ENCODE assay signal across 31 mouse cellular contexts in the genomic region with DNA sequence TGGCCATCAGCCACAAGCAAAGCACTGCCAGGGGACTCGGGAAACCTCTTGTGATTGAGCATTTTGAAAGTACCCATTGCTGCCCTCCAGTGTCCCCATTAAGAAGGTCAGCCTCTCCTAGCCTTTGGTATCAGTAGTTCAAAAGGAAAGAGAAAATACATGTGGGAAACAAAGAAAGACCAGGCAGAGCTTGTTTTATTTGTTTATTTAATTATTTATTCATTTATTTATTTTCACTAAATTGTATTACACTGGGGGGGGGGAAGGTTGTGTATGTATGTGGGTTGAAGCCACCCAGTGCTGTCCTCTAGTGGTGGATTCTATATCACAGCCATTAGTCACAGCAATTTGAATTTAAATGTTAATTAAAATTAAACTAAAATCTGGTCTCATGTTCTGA. TPM values are rescaled to one million over a fixed set of nuclear protein-coding genes. Genes with fewer than 3 reads are reported as not detected.
DNase-seq lines count a peak whose midpoint lies in the region; ATAC-seq and TF ChIP-seq lines count a peak whose summit lies in the region.
"Not testable (repeated sequence)": the region's sequence is repeated elsewhere in the genome, so short reads cannot be mapped to it uniquely, and the experiment has no call there.
"Had no signal": no experiment of that assay in that cellular context is flagged by ENCODE, and none has a peak within 500 bp of the region (broad histone marks: within the 10 kb centered on the region; RNA-seq: fewer than 3 reads in every experiment).

No protein-coding gene starts in this region.

- TF ChIP-seq CTCF in heart, adult 2 months (IDR thresholded peaks at IDR 0.05), result peak; percentile 53
- peak; percentile 44 for TF ChIP-seq CTCF in liver, postnatal 0 days (IDR thresholded peaks at IDR 0.05; ENCODE audit: low read depth)

- not testable (repeated sequence) for H3K4me3 ChIP-seq in heart, adult 2 months; liver, postnatal 0 days (ENCODE audit: low read depth, low read length); midbrain, embryonic 11.5 days (ENCODE audit: low read depth, low read length)

- TF ChIP-seq POLR2A in heart, adult 2 months (IDR thresholded peaks at IDR 0.05; ENCODE audit: insufficient read depth, low read depth, low read length), result not testable (repeated sequence)

- H3K4me1 ChIP-seq in heart, adult 2 months (ENCODE audit: control insufficient read depth, insufficient read depth, low read length); liver, postnatal 0 days (ENCODE audit: insufficient read depth); midbrain, embryonic 11.5 days (ENCODE audit: control insufficient read depth, insufficient read depth, low read length): not testable (repeated sequence)

- H3K36me3 ChIP-seq in heart, adult 2 months (ENCODE audit: control insufficient read depth, insufficient read depth, low read length); liver, postnatal 0 days (replicated peaks; ENCODE audit: insufficient read depth, low read length); midbrain, embryonic 11.5 days (ENCODE audit: control insufficient read depth, insufficient read depth, low read length); splenic B cell, adult 2 months (ENCODE audit: control insufficient read depth, insufficient read depth, low read length, poor library complexity, severe bottlenecking): not testable (repeated sequence)

- not testable (repeated sequence) for H3K79me2 ChIP-seq in heart, adult 2 months (replicated peaks; ENCODE audit: control insufficient read depth, insufficient read depth, low read length)

- not testable (repeated sequence) for H3K27ac ChIP-seq in heart, adult 2 months; liver, postnatal 0 days (ENCODE audit: low read depth); midbrain, embryonic 11.5 days (ENCODE audit: low read depth, low read length)

- not testable (repeated sequence) for H3K4me2 ChIP-seq in liver, postnatal 0 days (ENCODE audit: low read depth, low read length); midbrain, embryonic 11.5 days

- intact Hi-C loops in heart, adult 2 months (cut with DNase I), result not testable (repeated sequence)

- not testable (repeated sequence) for TF ChIP-seq EP300 in heart, adult 2 months (IDR thresholded peaks at IDR 0.05; ENCODE audit: insufficient read depth, low read depth, low read length); liver, postnatal 0 days (IDR thresholded peaks at IDR 0.05; ENCODE audit: low read depth)

- DNase-seq in Muller cell, postnatal 12 days (ENCODE audit: inconsistent ontology term), result peak; percentile 56
- DNase-seq in embryo, embryonic 10.5 days (ENCODE audit: low spot score), result peak; percentile 9
- DNase-seq in heart, adult 2 months; liver, postnatal 0 days: not testable (repeated sequence)
- peak; percentile 47 for DNase-seq in kidney, adult 9 months
- peak; percentile 66 for DNase-seq in midbrain, embryonic 11.5 days (ENCODE audit: low spot score, missing footprints)
- peak; percentile 50 for DNase-seq in splenic B cell, adult 2 months (ENCODE audit: low read depth, low spot score)

- 0% methylated on average over 1 of the region's 1 CpGs for WGBS in heart, adult 2 months
- WGBS in liver, postnatal 0 days (ENCODE audit: insufficient replicate concordance), result no CpG with 5 or more reads among the region's 1 CpGs
- no CpG with 5 or more reads among the region's 1 CpGs for WGBS in midbrain, embryonic 11.5 days

- not testable (repeated sequence) for ATAC-seq in liver, postnatal 0 days; midbrain, embryonic 11.5 days (ENCODE audit: low FRiP score)

- H3K27me3 ChIP-seq in heart, adult 2 months (ENCODE audit: control insufficient read depth, insufficient read depth, low read length); liver, postnatal 0 days (ENCODE audit: insufficient read depth, low read length); midbrain, embryonic 11.5 days (ENCODE audit: control insufficient read depth, insufficient read depth, low read length); splenic B cell, adult 2 months (ENCODE audit: control insufficient read depth, insufficient read depth, low read length, poor library complexity, severe bottlenecking): not testable (repeated sequence)

- not testable (repeated sequence) for H3K9me3 ChIP-seq in liver, postnatal 0 days (ENCODE audit: low read length); midbrain, embryonic 11.5 days (ENCODE audit: control insufficient read depth, low read length)

- H3K9ac ChIP-seq in heart, adult 2 months (ENCODE audit: low read depth, low read length); liver, postnatal 0 days (replicated peaks); midbrain, embryonic 11.5 days (ENCODE audit: low read length): not testable (repeated sequence)

RNA-seq across cellular contexts. Expression of gene Gm7697, which starts 22.2 kb away (rescaled TPM):
- total RNA-seq in heart, adult 2 months (2021), result not detected
- not detected in 2 replicates for polyA plus RNA-seq in heart, adult 2 months (2012; rRNA removed)
- polyA plus RNA-seq in liver, postnatal 0 days (2015; fragmentation: Nextera tagmentation; extraction: Ambion mirVana), result not detected in 2 replicates
- not detected in 2 replicates for polyA plus RNA-seq in midbrain, embryonic 11.5 days (2014; fragmentation: Nextera tagmentation; extraction: Ambion mirVana)
- total RNA-seq: adrenal gland, postnatal 14 days; gastrocnemius, adult 18-20 months; gastrocnemius, postnatal 4 days; hematopoietic stem cell, adult 5-6 weeks; layer of hippocampus, postnatal 10 days; left cerebral cortex, adult 8-10 months; left cerebral cortex, postnatal 4 days; megakaryocyte-erythroid progenitor cell, adult 5-6 weeks had no signal
- polyA plus RNA-seq: C2C12; embryonic facial prominence, embryonic 11.5 days; forebrain, embryonic 11.5 days; heart, embryonic 10.5 days; heart, embryonic 16.5 days; hindbrain, embryonic 15.5 days; intestine, embryonic 16.5 days; kidney, embryonic 16.5 days; large intestine, adult 2 months; limb, embryonic 15.5 days; liver, embryonic 16.5 days; midbrain, embryonic 15.5 days; myocyte; neural tube, embryonic 14.5 days; small intestine, adult 2 months; thymus, postnatal 0 days had no signal
